Mouse (Mus musculus) hindbrain, postnatal 0 days (tissue): ENCODE data around the gene Fez2. TPM values are rescaled to one million over a fixed set of nuclear protein-coding genes. Genes with fewer than 3 reads are reported as not detected.

Source experiments
- ATAC-seq: fragments of 200-750 bp; cut with Nextera tagmentation; 2 replicates; pipeline ENCODE4 v1.8.0; 2017; ENCODE audit warnings: mild to moderate bottlenecking, moderate TSS enrichment, moderate library complexity
- DNase-seq: peaks from one replicate; pipeline ENCODE4 v3.0.0-alpha.2; 2015; ENCODE audit warnings: low spot score
- H3K27ac ChIP-seq: fragments of 300-500 bp; sonication (generic); 2 replicates; pipeline ENCODE4 v1.5.1; 2014; ENCODE audit warnings: mild to moderate bottlenecking
- H3K27me3 ChIP-seq: fragments of 300-500 bp; sonication (generic); 2 replicates; pipeline ENCODE4 v1.6.1; 2014; ENCODE audit warnings: low read length, mixed read lengths; ENCODE audit not compliant: insufficient read depth
- H3K36me3 ChIP-seq: fragments of 300-500 bp; sonication (generic); 2 replicates; pipeline ENCODE4 v1.6.1; 2014; ENCODE audit warnings: low read length, mixed read lengths; ENCODE audit not compliant: insufficient read depth
- H3K4me1 ChIP-seq: fragments of 300-500 bp; sonication (generic); 2 replicates; pipeline ENCODE4 v1.6.1; 2014; ENCODE audit warnings: antibody characterized with exemption, low read length, mixed read lengths; ENCODE audit not compliant: insufficient read depth
- H3K4me2 ChIP-seq: fragments of 300-500 bp; sonication (generic); 2 replicates; pipeline ENCODE4 v1.6.1; 2014; ENCODE audit warnings: low read depth, mild to moderate bottlenecking, low read length, moderate library complexity, mixed read lengths
- H3K4me3 ChIP-seq: fragments of 300-500 bp; sonication (generic); 2 replicates; pipeline ENCODE4 v1.5.1; 2014; ENCODE audit warnings: low read length
- H3K9ac ChIP-seq: fragments of 300-500 bp; sonication (generic); replicated peaks from 2 replicates; pipeline ENCODE4 v1.6.1; 2014; ENCODE audit warnings: mild to moderate bottlenecking, low read length, moderate library complexity, mixed read lengths
- H3K9me3 ChIP-seq: fragments of 300-500 bp; sonication (generic); 2 replicates; pipeline ENCODE4 v1.6.1; 2016; ENCODE audit warnings: low read length, mixed read lengths
- CTCF ChIP-seq: IDR thresholded peaks from 2 replicates; pipeline ENCODE4 v1.5.1; 2016; ENCODE audit warnings: antibody characterized with exemption, control low read depth, low read depth
- WGBS: fragments of 180-500 bp; shearing (Covaris S2); extraction: QIAGEN DNeasy Blood & Tissue Kit; methylation state at CpG from one replicate; pipeline ENCODE4 v1.1.7; 2014; 5-methylcytosine and 5-hydroxymethylcytosine counted together
- polyA plus RNA-seq: library from polyadenylated mRNA; unstranded; fragments of >200 nt; fragmentation: Nextera tagmentation; extraction: Ambion mirVana; gene quantifications from 2 replicates; pipeline ENCODE4 v1.2.1, GENCODE M21; 2015
- total RNA-seq: library from RNA; depleted of rRNA; stranded (reverse); fragments of >200 nt; gene quantifications from 2 replicates; pipeline ENCODE4 v1.2.3, GENCODE M21; 2014

Fez2 gene
- total and polyA plus RNA-seq, 2 experiments from 2014 or later: 36.5 to 63.3 TPM

GRCm38 (mm10) chr17:78351676-78352499 lies 66.1 kb downstream of the Fez2 start:
- Histone ChIP-seq H3K9me3 (no peaks in the 10 kb centered on the region), H3K4me3 (no peak overlapping the region), H3K4me2 (no peak overlapping the region), H3K27me3 (no peaks in the 10 kb centered on the region), H3K27ac (no peak overlapping the region), H3K4me1 (no peaks in the 10 kb centered on the region), H3K9ac (no peak overlapping the region), H3K36me3 (peaks cover 4% of the 10 kb centered on the region; the same call in 1 of the 2 replicates)
- 78% methylated on average over 12 of the region's 12 CpGs for WGBS
- ATAC-seq (no peak), DNase-seq (no peak)
- TF ChIP-seq CTCF: no peak

GRCm38 (mm10) chr17:78347111-78347801 lies 70.7 kb downstream of the Fez2 start:
- no peak for TF ChIP-seq CTCF
- peaks cover 6% of the 10 kb centered on the region; the same call in 1 of the 2 replicates for H3K36me3 ChIP-seq
- ATAC-seq: no peak
- no peak overlapping the region for H3K27ac ChIP-seq
- H3K4me2 ChIP-seq: no peak overlapping the region
- DNase-seq: no peak
- H3K27me3 ChIP-seq: no peaks in the 10 kb centered on the region
- no peak overlapping the region for H3K4me3 ChIP-seq
- no peak overlapping the region for H3K9ac ChIP-seq
- H3K4me1 ChIP-seq: no peaks in the 10 kb centered on the region
- WGBS: 95% methylated on average over 17 of the region's 17 CpGs
- no peaks in the 10 kb centered on the region for H3K9me3 ChIP-seq

DNA sequence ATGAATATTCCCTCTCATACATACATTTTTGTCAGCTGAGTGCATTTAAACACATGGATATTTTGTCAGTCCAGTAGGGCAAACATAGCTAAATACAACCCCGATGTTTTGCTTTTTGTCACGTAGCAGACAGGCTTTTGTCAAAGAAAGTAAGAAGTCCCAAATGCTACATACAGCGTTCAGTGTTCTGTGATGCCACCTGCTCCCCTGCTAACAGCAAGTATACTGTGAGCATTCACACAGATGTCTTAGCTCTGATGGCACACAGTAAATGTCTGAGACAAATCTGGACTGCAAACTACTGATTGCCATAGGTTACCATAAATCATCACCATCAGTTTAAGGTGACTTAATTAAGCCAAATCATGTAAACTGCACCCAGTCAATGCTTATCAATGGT lies 74.3 kb downstream of the Fez2 start:
- no peak for DNase-seq
- 81% methylated on average over 3 of the region's 3 CpGs for WGBS
- no peak for TF ChIP-seq CTCF

DNA sequence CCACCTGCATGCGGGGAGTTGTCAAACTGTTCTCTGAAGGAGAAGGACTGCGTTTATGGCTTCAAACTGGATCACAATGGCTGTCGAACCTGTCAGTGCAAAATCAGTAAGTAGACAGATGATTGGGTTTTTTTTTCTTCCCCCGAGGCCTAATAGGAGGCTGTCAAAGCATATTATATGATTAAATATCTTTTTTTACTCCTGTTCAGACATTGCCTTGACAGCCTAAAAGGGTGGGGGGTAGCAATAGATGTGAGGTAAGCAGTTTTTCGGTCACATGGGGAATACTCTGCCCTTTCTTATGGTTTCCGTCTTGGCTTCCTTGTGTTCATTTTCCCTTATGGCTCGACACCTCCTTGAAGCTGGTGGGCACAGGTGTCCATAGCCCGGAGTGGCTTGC lies 82.7 kb downstream of the Fez2 start:
- DNase-seq: no peak
- no peaks in the 10 kb centered on the region for H3K4me1 ChIP-seq
- H3K27me3 ChIP-seq: no peaks in the 10 kb centered on the region
- no peak overlapping the region for H3K9ac ChIP-seq
- no peak overlapping the region for H3K27ac ChIP-seq
- H3K9me3 ChIP-seq: no peaks in the 10 kb centered on the region
- H3K4me2 ChIP-seq: no peak overlapping the region
- 83% methylated on average over 8 of the region's 8 CpGs for WGBS
- H3K36me3 ChIP-seq: no peaks in the 10 kb centered on the region
- no peak overlapping the region for H3K4me3 ChIP-seq
- ATAC-seq: no peak
- TF ChIP-seq CTCF: no peak

More for the DNA sequence above, 74.3 kb downstream of the Fez2 start:
- ATAC-seq: no peak
- Histone ChIP-seq H3K36me3 (peaks cover 6% of the 10 kb centered on the region; the same call in 1 of the 2 replicates), H3K4me1 (no peaks in the 10 kb centered on the region), H3K27ac (no peak overlapping the region), H3K9ac (no peak overlapping the region), H3K27me3 (no peaks in the 10 kb centered on the region), H3K4me2 (no peak overlapping the region), H3K4me3 (no peak overlapping the region), H3K9me3 (no peaks in the 10 kb centered on the region)

DNA sequence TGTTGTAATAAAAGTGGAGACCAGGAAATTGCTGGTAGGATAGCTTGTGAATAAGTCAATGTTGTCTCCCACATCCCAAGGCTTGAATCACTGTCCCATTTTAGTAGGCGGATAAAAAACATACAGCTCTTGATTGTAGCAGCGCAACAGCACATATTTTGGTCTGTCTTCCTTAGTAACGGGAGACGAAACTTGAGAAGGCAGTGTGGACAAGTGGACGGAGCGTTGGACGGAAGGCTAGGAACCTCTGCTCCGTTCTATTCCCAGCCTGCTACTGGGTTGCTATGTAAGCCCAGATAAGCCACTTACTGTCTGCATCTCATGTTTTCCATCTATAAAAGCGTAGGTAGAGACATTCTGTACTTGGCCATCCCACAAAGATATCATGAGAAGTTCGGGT lies 84.7 kb downstream of the Fez2 start:
- no peak overlapping the region for H3K9ac ChIP-seq
- ATAC-seq (no peak), DNase-seq (no peak)
- no peaks in the 10 kb centered on the region for H3K36me3 ChIP-seq
- H3K9me3 ChIP-seq: no peaks in the 10 kb centered on the region
- WGBS: 95% methylated on average over 10 of the region's 10 CpGs
- H3K4me3 ChIP-seq: no peak overlapping the region
- no peaks in the 10 kb centered on the region for H3K4me1 ChIP-seq
- H3K4me2 ChIP-seq: no peak overlapping the region
- no peak overlapping the region for H3K27ac ChIP-seq
- no peak for TF ChIP-seq CTCF
- H3K27me3 ChIP-seq: no peaks in the 10 kb centered on the region

DNA sequence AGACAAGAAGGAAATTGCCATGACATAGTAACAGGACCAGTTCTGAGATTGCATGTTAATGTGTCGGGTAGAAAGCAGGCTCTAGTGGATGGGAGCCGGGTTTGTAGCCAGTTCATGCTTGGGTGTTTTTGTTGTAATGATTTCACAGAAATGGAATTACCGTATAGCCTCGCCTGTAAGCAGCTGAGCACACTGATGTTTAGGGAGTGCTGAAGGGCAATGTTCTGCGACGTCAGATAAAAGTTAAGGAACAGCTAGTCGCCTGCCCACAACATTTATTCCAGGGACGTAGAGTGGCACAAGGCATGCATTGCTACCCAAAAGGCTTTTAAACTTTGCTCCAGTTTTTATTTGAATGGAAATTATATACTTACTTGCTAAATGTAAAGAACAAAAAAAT lies 86.5 kb downstream of the Fez2 start:
- no peak overlapping the region for H3K9ac ChIP-seq
- H3K4me3 ChIP-seq: no peak overlapping the region
- ATAC-seq: no peak
- no peak for DNase-seq
- WGBS: 80% methylated on average over 8 of the region's 8 CpGs
- no peaks in the 10 kb centered on the region for H3K36me3 ChIP-seq
- no peaks in the 10 kb centered on the region for H3K27me3 ChIP-seq
- H3K4me1 ChIP-seq: no peaks in the 10 kb centered on the region; the same call in 1 of the 2 replicates
- TF ChIP-seq CTCF: no peak
- H3K9me3 ChIP-seq: no peaks in the 10 kb centered on the region
- H3K4me2 ChIP-seq: no peak overlapping the region
- H3K27ac ChIP-seq: no peak overlapping the region
